In the genomic region with DNA sequence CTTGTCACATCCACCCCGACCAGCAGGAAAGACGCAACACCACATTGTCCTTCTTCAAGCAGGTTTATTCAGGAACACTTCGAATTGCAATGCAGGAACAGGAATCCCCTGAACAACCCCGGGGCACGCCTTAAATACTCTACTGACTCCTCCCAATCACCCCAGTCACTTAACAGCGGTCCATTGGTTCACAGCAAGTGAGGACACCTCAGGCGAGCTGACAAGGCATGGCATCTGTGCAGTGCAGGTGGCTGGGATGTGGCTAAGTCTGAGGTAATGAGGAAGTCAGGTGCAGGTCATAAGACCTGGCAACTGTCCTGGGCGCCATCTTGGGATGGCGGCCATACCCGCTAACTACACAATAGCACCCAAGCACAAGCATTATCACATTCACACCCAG, we compare ENCODE assay signal across 4 mouse cellular contexts. TPM values are rescaled to one million over a fixed set of nuclear protein-coding genes. Genes with fewer than 3 reads are reported as not detected.
"Had no signal": no experiment of that assay in that cellular context is flagged by ENCODE, and none has a peak within 500 bp of the region (broad histone marks: within the 10 kb centered on the region; RNA-seq: fewer than 3 reads in every experiment).

No protein-coding gene starts in this region.

RNA-seq across cellular contexts. Expression of a gene that starts 42.8 kb away (rescaled TPM):
- polyA plus RNA-seq: liver, adult 2 months; liver, embryonic 15.5 days; liver, postnatal 0 days; macrophage had no signal

RNA-seq across cellular contexts. Expression of a gene that starts 43.0 kb away (rescaled TPM):
- polyA plus RNA-seq: macrophage had no signal
